Mouse (Mus musculus) thymus, adult 2 months (tissue): ENCODE measurements at regions not wholly inside any gene's neighbourhood (a gene's known extent, or its start where the extent isn't known, plus 50 kb on each side); places are given as distances from the start of the nearest gene placed in this dataset.

Experiments used
- CTCF ChIP-seq: fragments of 200-500 bp; IDR thresholded peaks from 2 replicates; pipeline ENCODE4 v1.5.1; 2012; ENCODE audit warnings: mild to moderate bottlenecking, control low read depth, low read length, moderate library complexity, borderline replicate concordance; ENCODE audit not compliant: control insufficient read depth, poor library complexity, insufficient read depth; ENCODE audit errors: extremely low read depth
- POLR2A ChIP-seq: fragments of 200-500 bp; IDR thresholded peaks from 2 replicates; pipeline ENCODE4 v1.6.1; 2012; ENCODE audit warnings: mild to moderate bottlenecking, low read length, control low read depth, moderate library complexity; ENCODE audit not compliant: control insufficient read depth, poor library complexity, insufficient read depth; ENCODE audit errors: extremely low read depth

DNA sequence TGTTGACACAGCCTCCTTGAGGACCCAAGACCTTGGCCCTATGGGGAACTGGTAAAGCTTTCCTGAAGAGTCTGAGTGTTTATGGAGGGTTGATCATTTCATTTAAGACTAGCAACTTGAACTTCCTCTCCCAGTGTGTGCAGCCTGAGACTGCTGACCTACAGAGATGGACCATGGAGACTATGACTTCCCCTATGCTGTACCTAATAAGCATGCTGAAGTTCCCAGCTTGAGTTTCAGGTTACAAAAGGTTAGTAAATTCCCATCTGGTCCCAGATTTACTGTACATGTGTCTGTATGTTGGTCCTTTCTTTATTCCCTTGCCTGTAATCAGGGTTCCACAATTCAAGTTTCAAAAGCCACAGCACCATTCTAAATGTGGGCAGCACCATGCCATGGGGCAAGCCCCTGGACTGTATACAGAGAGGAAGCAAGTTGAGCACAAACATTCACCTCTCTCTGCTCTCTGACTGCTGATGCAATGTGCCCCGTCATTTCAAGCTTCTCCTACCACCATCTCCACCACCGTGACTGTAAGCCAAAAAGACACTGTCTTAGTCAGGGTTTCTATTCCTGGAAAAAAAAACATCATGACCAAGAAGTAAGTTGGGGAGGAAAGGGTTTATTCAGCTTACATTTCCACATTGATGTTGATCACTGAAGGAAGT, 431.0 kb upstream of the Spred2 start:
- TF ChIP-seq CTCF, result no peak
- no peak for TF ChIP-seq POLR2A
